Mouse (Mus musculus) embryonic facial prominence, embryonic 15.5 days (tissue): Measurements from ENCODE around the gene Npat. TPM values are rescaled to one million over a fixed set of nuclear protein-coding genes. Genes with fewer than 3 reads are reported as not detected.

Experiments
- ATAC-seq: fragments of 200-750 bp; cut with Nextera tagmentation; 2 replicates; pipeline ENCODE4 v1.8.0; 2017; ENCODE audit warnings: low read depth, moderate TSS enrichment; ENCODE audit not compliant: insufficient number of reproducible peaks, low FRiP score, low TSS enrichment
- H3K27ac ChIP-seq: fragments of 300-500 bp; sonication (generic); replicated peaks from 2 replicates; pipeline ENCODE4 v1.5.1; 2015; ENCODE audit warnings: mild to moderate bottlenecking, inconsistent platforms
- H3K27me3 ChIP-seq: fragments of 300-500 bp; sonication (generic); 2 replicates; pipeline ENCODE4 v1.6.1; 2015; ENCODE audit warnings: inconsistent platforms
- H3K36me3 ChIP-seq: fragments of 300-500 bp; sonication (generic); 2 replicates; pipeline ENCODE4 v1.6.1; 2015; ENCODE audit warnings: mild to moderate bottlenecking, inconsistent platforms
- H3K4me1 ChIP-seq: fragments of 300-500 bp; sonication (generic); 2 replicates; pipeline ENCODE4 v1.6.1; 2015; ENCODE audit warnings: inconsistent platforms
- H3K4me2 ChIP-seq: fragments of 300-500 bp; sonication (generic); replicated peaks from 2 replicates; pipeline ENCODE4 v1.6.1; 2015; ENCODE audit warnings: mild to moderate bottlenecking, inconsistent platforms
- H3K4me3 ChIP-seq: fragments of 300-500 bp; sonication (generic); replicated peaks from 2 replicates; pipeline ENCODE4 v1.5.1; 2015; ENCODE audit warnings: mild to moderate bottlenecking, inconsistent platforms
- H3K9ac ChIP-seq: fragments of 300-500 bp; sonication (generic); 2 replicates; pipeline ENCODE4 v1.6.1; 2015; ENCODE audit warnings: inconsistent platforms
- H3K9me3 ChIP-seq: fragments of 300-500 bp; sonication (generic); replicated peaks from 2 replicates; pipeline ENCODE4 v1.6.1; 2016; ENCODE audit warnings: inconsistent platforms
- WGBS: fragments of 180-500 bp; shearing (Covaris S2); methylation state at CpG from one replicate; pipeline ENCODE4 v1.1.7; 2015; 5-methylcytosine and 5-hydroxymethylcytosine counted together
- polyA plus RNA-seq: library from polyadenylated mRNA; unstranded; fragments of >200 nt; fragmentation: Nextera tagmentation; extraction: Ambion mirVana; gene quantifications from 2 replicates; pipeline ENCODE4 v1.2.1, GENCODE M21; 2015

The Npat gene
- polyA plus RNA-seq, 1 experiment from 2014 or later = 17.4 TPM

GRCm38 (mm10) chr9:53614286-53614685 is 77.4 kb downstream of the Npat start:
- 81% methylated on average over 4 of the region's 4 CpGs for WGBS
- ATAC-seq = no peak

DNA sequence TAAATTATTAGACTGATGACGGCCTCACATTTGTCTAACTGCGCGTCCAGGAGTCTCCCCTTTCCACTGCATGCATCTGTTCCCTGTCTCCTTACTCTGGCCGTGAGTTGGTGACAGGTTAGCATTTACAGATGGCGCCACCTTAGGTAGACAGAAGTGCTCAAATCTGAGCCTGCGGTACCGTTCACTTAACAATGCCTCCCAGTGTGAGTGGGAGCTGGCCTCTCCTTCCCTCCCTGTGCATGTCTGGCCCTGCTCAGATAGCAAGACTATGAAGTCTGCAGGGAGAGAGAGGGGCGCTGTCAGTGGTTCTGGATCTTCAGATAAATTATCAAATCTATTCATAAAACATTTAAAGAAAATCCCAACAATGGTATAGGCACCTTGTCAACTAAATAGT is 78.4 kb downstream of the Npat start:
- Histone ChIP-seq H3K36me3 (peaks cover 34% of the 10 kb centered on the region), H3K27ac (no peak overlapping the region), H3K27me3 (no peaks in the 10 kb centered on the region), H3K4me1 (0 out of 2 replicates have a peak, but pooled peaks cover 4% of the 10 kb centered on the region), H3K4me2 (no peak overlapping the region), H3K4me3 (no peak overlapping the region), H3K9ac (no peak overlapping the region), H3K9me3 (no peaks in the 10 kb centered on the region)
- WGBS = 82% methylated on average over 8 of the region's 8 CpGs
- ATAC-seq = no peak

More at GRCm38 (mm10) chr9:53614286-53614685, 77.4 kb downstream of the Npat start:
- H3K4me3 ChIP-seq = no peak overlapping the region
- peaks cover 26% of the 10 kb centered on the region for H3K36me3 ChIP-seq
- no peak overlapping the region for H3K4me2 ChIP-seq
- no peak overlapping the region for H3K9ac ChIP-seq
- no peaks in the 10 kb centered on the region for H3K27me3 ChIP-seq
- H3K27ac ChIP-seq = no peak overlapping the region
- peaks cover 7% of the 10 kb centered on the region for H3K4me1 ChIP-seq
- H3K9me3 ChIP-seq = no peaks in the 10 kb centered on the region

Other genes starting within 250 kb of the Npat start
- gene Exph5, start 235.4 kb upstream of the Npat start, polyA plus RNA-seq = 2.3 and 2.4 TPM in 2 replicates
- 29.6 and 31.4 TPM in 2 replicates for gene Kdelc2, start 153.0 kb upstream of the Npat start, polyA plus RNA-seq
- 1.3 and 1.6 TPM in 2 replicates for gene 4930550C14Rik, start 134.7 kb upstream of the Npat start, polyA plus RNA-seq
- gene Atm, start 307 bp upstream of the Npat start, polyA plus RNA-seq = 11.6 TPM in 2 replicates
- 146 and 150 TPM in 2 replicates for gene Acat1, start 73.3 kb downstream of the Npat start, polyA plus RNA-seq
- 30.9 and 33.1 TPM in 2 replicates for gene Cul5, start 133.0 kb downstream of the Npat start, polyA plus RNA-seq
- gene Rab39, start 169.2 kb downstream of the Npat start, polyA plus RNA-seq = 0.33 and 0.65 TPM in 2 replicates
- gene Slc35f2, start 234.5 kb downstream of the Npat start, polyA plus RNA-seq = 6.4 and 6.7 TPM in 2 replicates